Mouse (Mus musculus) neural tube, embryonic 13.5 days (tissue): Measurements from ENCODE around the gene Slc7a4. TPM values are rescaled to one million over a fixed set of nuclear protein-coding genes. Genes with fewer than 3 reads are reported as not detected.
A peak's percentile ranks its signal among the peaks of the same experiment; 100 is the strongest.

ENCODE experiments used
- ATAC-seq: fragments of 200-750 bp; cut with Nextera tagmentation; 2 replicates; pipeline ENCODE4 v1.8.0; 2017; ENCODE audit warnings: low read depth, mild to moderate bottlenecking, moderate TSS enrichment, moderate library complexity
- H3K27ac ChIP-seq: fragments of 300-500 bp; sonication (generic); replicated peaks from 2 replicates; pipeline ENCODE4 v1.5.1; 2015; ENCODE audit warnings: moderate library complexity, mild to moderate bottlenecking, inconsistent platforms
- H3K27me3 ChIP-seq: fragments of 300-500 bp; sonication (generic); 2 replicates; pipeline ENCODE4 v1.6.1; 2015; ENCODE audit warnings: mild to moderate bottlenecking, inconsistent platforms
- H3K36me3 ChIP-seq: fragments of 300-500 bp; sonication (generic); 2 replicates; pipeline ENCODE4 v1.6.1; 2015; ENCODE audit warnings: mild to moderate bottlenecking, inconsistent platforms
- H3K4me1 ChIP-seq: fragments of 300-500 bp; sonication (generic); replicated peaks from 2 replicates; pipeline ENCODE4 v1.6.1; 2015; ENCODE audit warnings: inconsistent platforms
- H3K4me2 ChIP-seq: fragments of 300-500 bp; sonication (generic); 2 replicates; pipeline ENCODE4 v1.6.1; 2015; ENCODE audit warnings: inconsistent platforms, mild to moderate bottlenecking, moderate library complexity
- H3K4me3 ChIP-seq: fragments of 300-500 bp; sonication (generic); 2 replicates; pipeline ENCODE4 v1.5.1; 2015; ENCODE audit warnings: mild to moderate bottlenecking, inconsistent platforms
- H3K9ac ChIP-seq: fragments of 300-500 bp; sonication (generic); 2 replicates; pipeline ENCODE4 v1.6.1; 2015; ENCODE audit warnings: moderate library complexity, mild to moderate bottlenecking, inconsistent platforms
- H3K9me3 ChIP-seq: fragments of 300-500 bp; sonication (generic); 2 replicates; pipeline ENCODE4 v1.6.1; 2016; ENCODE audit warnings: inconsistent platforms
- WGBS: fragments of 180-500 bp; shearing (Covaris S2); methylation state at CpG from one replicate; pipeline ENCODE4 v1.1.7; 2015; 5-methylcytosine and 5-hydroxymethylcytosine counted together
- polyA plus RNA-seq: library from polyadenylated mRNA; unstranded; fragments of >200 nt; fragmentation: Nextera tagmentation; extraction: Ambion mirVana; gene quantifications from 2 replicates; pipeline ENCODE4 v1.2.1, GENCODE M21; 2015

Slc7a4 gene
- polyA plus RNA-seq, 1 experiment from 2014 or later: 20.1 TPM

DNA sequence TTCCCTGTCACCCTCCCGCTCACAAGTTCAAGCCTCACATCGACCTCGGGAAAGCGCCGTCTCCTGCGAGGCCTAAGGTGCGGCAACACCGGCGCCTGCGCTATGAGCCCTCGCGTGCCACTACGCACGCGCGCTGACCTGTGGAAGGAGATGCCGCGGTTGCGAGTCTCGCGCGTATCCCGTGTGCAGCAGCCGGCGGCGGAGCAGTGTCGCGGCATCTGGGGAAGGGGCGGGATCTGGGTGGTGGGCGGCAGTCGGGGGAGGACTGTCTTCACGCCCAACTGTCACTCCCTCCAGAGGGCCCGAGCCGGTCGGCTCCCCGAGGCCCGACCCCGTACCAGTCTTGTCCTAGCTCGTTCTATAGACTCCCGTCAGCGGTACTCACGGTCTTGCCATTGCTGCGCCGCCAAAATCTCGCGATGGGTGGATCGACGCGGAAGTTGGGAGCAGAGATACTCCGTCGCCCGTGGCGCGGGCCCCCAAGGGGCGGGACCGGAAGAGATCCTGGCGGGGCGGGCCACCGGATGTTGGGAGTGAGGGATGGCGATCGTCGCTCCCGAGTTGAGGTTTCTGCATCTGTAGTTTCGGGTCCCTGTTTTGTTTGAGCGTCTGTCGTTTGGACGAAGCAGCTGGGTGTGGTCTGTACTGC, 52.2 kb downstream of the Slc7a4 start, which contains the start of gene Thap7:
TSS of gene Thap7 (minus strand) at position 497 of the 649 bp plus-strand sequence.
- H3K27me3 ChIP-seq: no peaks in the 10 kb centered on the region
- H3K4me2 ChIP-seq: peak within 1 kb of the TSS; percentile 96
- peaks cover 27% of the 10 kb centered on the region for H3K4me1 ChIP-seq
- peak within 1 kb of the TSS; percentile 76 for H3K4me3 ChIP-seq
- 1% methylated on average over 67 of the region's 67 CpGs for WGBS
- H3K36me3 ChIP-seq: peaks cover 33% of the 10 kb centered on the region
- H3K9ac ChIP-seq: peak within 1 kb of the TSS; percentile 92
- peak within 1 kb of the TSS; percentile 97 for H3K27ac ChIP-seq
- ATAC-seq: peak; percentile 96
- H3K9me3 ChIP-seq: no peaks in the 10 kb centered on the region

- peak overlapping the region; percentile 76 for H3K4me3 ChIP-seq
- H3K9ac ChIP-seq: peak overlapping the region; percentile 92
- H3K4me1 ChIP-seq: peaks cover 27% of the 10 kb centered on the region
- peak overlapping the region; percentile 97 for H3K27ac ChIP-seq
- ATAC-seq: peak; percentile 4; the same call in 1 of the 2 replicates
- WGBS: 22% methylated on average over 17 of the region's 17 CpGs
- no peaks in the 10 kb centered on the region for H3K9me3 ChIP-seq
- peak overlapping the region; percentile 96 for H3K4me2 ChIP-seq
- peaks cover 40% of the 10 kb centered on the region for H3K36me3 ChIP-seq
- H3K27me3 ChIP-seq: no peaks in the 10 kb centered on the region
Measured at GRCm38 (mm10) chr16:17529981-17530586, 52.9 kb downstream of the Slc7a4 start.

GRCm38 (mm10) chr16:17528276-17528675, 54.7 kb downstream of the Slc7a4 start:
- 89% methylated on average over 13 of the region's 13 CpGs for WGBS
- H3K4me2 ChIP-seq: no peak overlapping the region
- H3K27ac ChIP-seq: no peak overlapping the region
- no peaks in the 10 kb centered on the region for H3K9me3 ChIP-seq
- H3K27me3 ChIP-seq: no peaks in the 10 kb centered on the region
- ATAC-seq: no peak
- peaks cover 56% of the 10 kb centered on the region for H3K36me3 ChIP-seq
- no peak overlapping the region for H3K9ac ChIP-seq
- no peak overlapping the region for H3K4me3 ChIP-seq
- H3K4me1 ChIP-seq: peaks cover 27% of the 10 kb centered on the region

- Histone ChIP-seq H3K4me3 (no peak overlapping the region), H3K36me3 (peaks cover 63% of the 10 kb centered on the region), H3K27me3 (no peaks in the 10 kb centered on the region), H3K9ac (no peak overlapping the region), H3K27ac (no peak overlapping the region), H3K9me3 (no peaks in the 10 kb centered on the region), H3K4me2 (no peak overlapping the region), H3K4me1 (peaks cover 27% of the 10 kb centered on the region)
- no peak for ATAC-seq
Measured at GRCm38 (mm10) chr16:17527606-17528005, 55.4 kb downstream of the Slc7a4 start.

- no peaks in the 10 kb centered on the region for H3K9me3 ChIP-seq
- no peak overlapping the region for H3K4me2 ChIP-seq
- WGBS: 91% methylated on average over 6 of the region's 6 CpGs
- H3K4me1 ChIP-seq: peaks cover 16% of the 10 kb centered on the region
- H3K27ac ChIP-seq: no peak overlapping the region
- no peak for ATAC-seq
- H3K36me3 ChIP-seq: peaks cover 77% of the 10 kb centered on the region
- H3K27me3 ChIP-seq: no peaks in the 10 kb centered on the region
- H3K9ac ChIP-seq: no peak overlapping the region
- no peak overlapping the region for H3K4me3 ChIP-seq
Measured at GRCm38 (mm10) chr16:17526223-17526622, 56.8 kb downstream of the Slc7a4 start.

DNA sequence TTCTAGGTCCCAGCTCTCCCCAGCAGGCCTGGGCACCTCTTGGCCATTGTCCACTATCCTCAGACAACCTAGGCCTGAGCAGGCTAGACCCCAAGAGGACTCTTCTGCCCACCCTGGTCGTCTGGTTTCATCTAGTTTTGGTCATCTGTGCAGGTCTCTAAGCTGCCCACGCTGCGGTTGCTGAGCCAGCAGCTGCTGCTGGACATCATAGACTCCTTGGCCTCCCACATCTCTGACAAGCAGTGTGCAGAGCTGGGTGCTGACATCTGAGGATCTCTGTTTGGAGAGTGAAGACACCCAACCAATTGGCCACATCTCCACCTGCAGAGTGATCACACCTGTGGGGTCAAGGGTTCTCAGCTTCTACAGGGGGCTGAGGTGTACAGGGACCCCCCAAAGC, 57.5 kb downstream of the Slc7a4 start:
- 87% methylated on average over 3 of the region's 3 CpGs for WGBS
- no peaks in the 10 kb centered on the region for H3K27me3 ChIP-seq
- H3K4me2 ChIP-seq: no peak overlapping the region
- ATAC-seq: no peak
- no peak overlapping the region for H3K4me3 ChIP-seq
- no peak overlapping the region for H3K9ac ChIP-seq
- peaks cover 84% of the 10 kb centered on the region for H3K36me3 ChIP-seq
- no peak overlapping the region for H3K27ac ChIP-seq
- no peaks in the 10 kb centered on the region for H3K9me3 ChIP-seq
- H3K4me1 ChIP-seq: peaks cover 16% of the 10 kb centered on the region

GRCm38 (mm10) chr16:17524156-17524555, 58.9 kb downstream of the Slc7a4 start:
- Histone ChIP-seq H3K4me2 (no peak overlapping the region), H3K4me3 (no peak overlapping the region), H3K9ac (no peak overlapping the region), H3K27me3 (no peaks in the 10 kb centered on the region), H3K27ac (no peak overlapping the region), H3K9me3 (no peaks in the 10 kb centered on the region), H3K4me1 (peaks cover 5% of the 10 kb centered on the region), H3K36me3 (peaks cover 98% of the 10 kb centered on the region)
- ATAC-seq: no peak
- WGBS: 89% methylated on average over 11 of the region's 11 CpGs

Other genes with a start within 250 kb of the Slc7a4 start
- gene Snap29, start 177.2 kb downstream of the Slc7a4 start, polyA plus RNA-seq: 22.3 and 22.5 TPM in 2 replicates
- gene Pi4ka, start 176.9 kb downstream of the Slc7a4 start, polyA plus RNA-seq: 56.1 and 61.4 TPM in 2 replicates
- 84.5 and 88.0 TPM in 2 replicates for gene Crkl, start 131.2 kb downstream of the Slc7a4 start, polyA plus RNA-seq
- gene Aifm3, start 93.6 kb downstream of the Slc7a4 start, polyA plus RNA-seq: 2.4 and 2.6 TPM in 2 replicates
- gene Lztr1, start 74.5 kb downstream of the Slc7a4 start, polyA plus RNA-seq: 108 and 134 TPM in 2 replicates
- gene Thap7, start 52.1 kb downstream of the Slc7a4 start, polyA plus RNA-seq: 67.8 and 69.9 TPM in 2 replicates
- gene Lrrc74b, start 22.0 kb downstream of the Slc7a4 start, polyA plus RNA-seq: 0.35 and 0.56 TPM in 2 replicates
- 1.2 and 1.6 TPM in 2 replicates for gene P2rx6, start 21.3 kb downstream of the Slc7a4 start, polyA plus RNA-seq
- 23.3 and 23.4 TPM in 2 replicates for gene Smpd4, start 36.1 kb upstream of the Slc7a4 start, polyA plus RNA-seq
- 8.2 and 10.0 TPM in 2 replicates for gene Ccdc74a, start 63.3 kb upstream of the Slc7a4 start, polyA plus RNA-seq
- 46.6 and 56.0 TPM in 2 replicates for gene Med15, start 149.7 kb upstream of the Slc7a4 start, polyA plus RNA-seq
- gene Klhl22, start 176.4 kb upstream of the Slc7a4 start, polyA plus RNA-seq: 76.2 and 77.1 TPM in 2 replicates
- 3.4 and 3.7 TPM in 2 replicates for gene Scarf2, start 214.1 kb upstream of the Slc7a4 start, polyA plus RNA-seq
- gene B830017H08Rik, start 249.9 kb upstream of the Slc7a4 start, polyA plus RNA-seq: 1.7 and 1.9 TPM in 2 replicates